Mouse (Mus musculus): Measurements from ENCODE around the gene Gm10160. TPM values are rescaled to one million over a fixed set of nuclear protein-coding genes. Genes with fewer than 3 reads are reported as not detected.

Gene Gm10160
- polyA plus RNA-seq, 1 experiment from 2014 or later: not detected

- Histone ChIP-seq H3K4me2 (ENCODE audit: low read depth) (peak within 1 kb of the TSS; percentile 79), H3K4me1 (ENCODE audit: control insufficient read depth, insufficient read depth, low read length) (peaks cover 18% of the 10 kb centered on the region), H3K9ac (ENCODE audit: low read length) (peak within 1 kb of the TSS; percentile 88), H3K36me3 (ENCODE audit: control insufficient read depth, insufficient read depth, low read length) (no peaks in the 10 kb centered on the region), H3K27me3 (ENCODE audit: control insufficient read depth, insufficient read depth, low read length) (no peaks in the 10 kb centered on the region), H3K9me3 (ENCODE audit: control insufficient read depth, low read length) (no peaks in the 10 kb centered on the region), H3K4me3 (ENCODE audit: low read depth, low read length) (peak within 1 kb of the TSS; percentile 80), H3K27ac (ENCODE audit: low read depth, low read length) (peak within 1 kb of the TSS; percentile 91)
- WGBS: 0% methylated on average over 16 of the region's 58 CpGs
- ATAC-seq (ENCODE audit: insufficient read depth, low FRiP score, low TSS enrichment) (peak; percentile 85), DNase-seq (ENCODE audit: low spot score) (peak; percentile 92)
These were observed 26.2 kb downstream of the Gm10160 start, which contains the start of gene Btbd1 for GRCm38 (mm10) chr7:81829379-81829894. Gene Btbd1 (minus strand): TSS chr7:81829431.

- Histone ChIP-seq H3K27me3 (ENCODE audit: control insufficient read depth, insufficient read depth, low read length) (no peaks in the 10 kb centered on the region), H3K9ac (ENCODE audit: low read length) (peak overlapping the region; percentile 88), H3K36me3 (ENCODE audit: control insufficient read depth, insufficient read depth, low read length) (no peaks in the 10 kb centered on the region), H3K4me2 (ENCODE audit: low read depth) (peak overlapping the region; percentile 79), H3K27ac (ENCODE audit: low read depth, low read length) (peak overlapping the region; percentile 91), H3K4me1 (ENCODE audit: control insufficient read depth, insufficient read depth, low read length) (peaks cover 18% of the 10 kb centered on the region), H3K4me3 (ENCODE audit: low read depth, low read length) (peak overlapping the region; percentile 80), H3K9me3 (ENCODE audit: control insufficient read depth, low read length) (no peaks in the 10 kb centered on the region)
- under 1% methylated on average over 81 of the region's 91 CpGs for WGBS
- DNase-seq (ENCODE audit: low spot score) (peak; percentile 57), ATAC-seq (ENCODE audit: insufficient read depth, low FRiP score, low TSS enrichment) (peak; percentile 65)
These were observed 26.8 kb downstream of the Gm10160 start for GRCm38 (mm10) chr7:81828681-81829378.

GRCm38 (mm10) chr7:81827806-81828667 is 27.6 kb downstream of the Gm10160 start:
- Histone ChIP-seq H3K36me3 (ENCODE audit: control insufficient read depth, insufficient read depth, low read length) (no peaks in the 10 kb centered on the region), H3K4me2 (ENCODE audit: low read depth) (peak overlapping the region; percentile 79), H3K27me3 (ENCODE audit: control insufficient read depth, insufficient read depth, low read length) (no peaks in the 10 kb centered on the region), H3K9me3 (ENCODE audit: control insufficient read depth, low read length) (no peaks in the 10 kb centered on the region), H3K27ac (ENCODE audit: low read depth, low read length) (peak overlapping the region; percentile 91; the same call in 1 of the 2 replicates), H3K9ac (ENCODE audit: low read length) (peak overlapping the region; percentile 88), H3K4me3 (ENCODE audit: low read depth, low read length) (peak overlapping the region; percentile 80), H3K4me1 (ENCODE audit: control insufficient read depth, insufficient read depth, low read length) (peaks cover 18% of the 10 kb centered on the region)
- no peak for DNase-seq (ENCODE audit: low spot score)
- 33% methylated on average over 17 of the region's 17 CpGs for WGBS
- ATAC-seq (ENCODE audit: insufficient read depth, low FRiP score, low TSS enrichment): no peak; the same call in 1 of the 2 replicates

GRCm38 (mm10) chr7:81825381-81825780 is 30.2 kb downstream of the Gm10160 start:
- Histone ChIP-seq H3K9me3 (ENCODE audit: control insufficient read depth, low read length) (no peaks in the 10 kb centered on the region), H3K9ac (ENCODE audit: low read length) (no peak overlapping the region), H3K36me3 (ENCODE audit: control insufficient read depth, insufficient read depth, low read length) (no peaks in the 10 kb centered on the region), H3K4me1 (ENCODE audit: control insufficient read depth, insufficient read depth, low read length) (peaks cover 18% of the 10 kb centered on the region), H3K4me2 (ENCODE audit: low read depth) (no peak overlapping the region), H3K27ac (ENCODE audit: low read depth, low read length) (no peak overlapping the region), H3K4me3 (ENCODE audit: low read depth, low read length) (no peak overlapping the region), H3K27me3 (ENCODE audit: control insufficient read depth, insufficient read depth, low read length) (no peaks in the 10 kb centered on the region)
- 78% methylated on average over 3 of the region's 3 CpGs for WGBS
- no peak for DNase-seq (ENCODE audit: low spot score)
- ATAC-seq (ENCODE audit: insufficient read depth, low FRiP score, low TSS enrichment): no peak

DNA sequence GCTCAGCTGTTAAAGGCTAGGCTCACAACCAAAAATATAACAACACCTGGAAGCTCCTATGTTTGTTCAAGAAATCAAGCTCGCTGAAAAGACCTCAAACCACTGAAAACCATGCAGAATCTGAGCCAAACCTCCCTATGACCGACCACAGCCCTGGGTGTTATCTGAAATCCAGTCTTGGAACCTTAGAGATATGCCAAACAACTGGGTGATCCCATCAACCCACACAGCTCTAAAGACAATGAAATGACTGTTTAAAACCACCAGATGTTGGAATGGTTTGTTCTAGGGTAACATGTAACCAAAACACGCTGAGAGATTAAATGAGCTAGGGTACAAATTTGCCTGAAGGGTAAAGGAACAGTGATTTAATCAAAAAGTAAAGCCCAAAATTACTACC is 30.7 kb downstream of the Gm10160 start:
- H3K27ac ChIP-seq (ENCODE audit: low read depth, low read length): no peak overlapping the region
- H3K4me3 ChIP-seq (ENCODE audit: low read depth, low read length): no peak overlapping the region
- no peak for DNase-seq (ENCODE audit: low spot score)
- ATAC-seq (ENCODE audit: insufficient read depth, low FRiP score, low TSS enrichment): no peak
- H3K9me3 ChIP-seq (ENCODE audit: control insufficient read depth, low read length): no peaks in the 10 kb centered on the region
- H3K4me1 ChIP-seq (ENCODE audit: control insufficient read depth, insufficient read depth, low read length): peaks cover 18% of the 10 kb centered on the region
- no peaks in the 10 kb centered on the region for H3K27me3 ChIP-seq (ENCODE audit: control insufficient read depth, insufficient read depth, low read length)
- H3K36me3 ChIP-seq (ENCODE audit: control insufficient read depth, insufficient read depth, low read length): no peaks in the 10 kb centered on the region
- no peak overlapping the region for H3K4me2 ChIP-seq (ENCODE audit: low read depth)
- WGBS: 85% methylated on average over 3 of the region's 3 CpGs
- no peak overlapping the region for H3K9ac ChIP-seq (ENCODE audit: low read length)

GRCm38 (mm10) chr7:81806067-81806466 is 49.5 kb downstream of the Gm10160 start:
- Histone ChIP-seq H3K4me1 (ENCODE audit: control insufficient read depth, insufficient read depth, low read length) (no peaks in the 10 kb centered on the region), H3K9ac (ENCODE audit: low read length) (no peak overlapping the region), H3K4me2 (ENCODE audit: low read depth) (no peak overlapping the region), H3K27me3 (ENCODE audit: control insufficient read depth, insufficient read depth, low read length) (no peaks in the 10 kb centered on the region), H3K27ac (ENCODE audit: low read depth, low read length) (peak overlapping the region; percentile 39; the same call in 1 of the 2 replicates), H3K36me3 (ENCODE audit: control insufficient read depth, insufficient read depth, low read length) (no peaks in the 10 kb centered on the region), H3K4me3 (ENCODE audit: low read depth, low read length) (no peak overlapping the region), H3K9me3 (ENCODE audit: control insufficient read depth, low read length) (no peaks in the 10 kb centered on the region)
- DNase-seq (ENCODE audit: low spot score) (no peak), ATAC-seq (ENCODE audit: insufficient read depth, low FRiP score, low TSS enrichment) (no peak)
- 81% methylated on average over 5 of the region's 5 CpGs for WGBS

Other genes starting within 250 kb of the Gm10160 start
- gene Homer2, start 148.3 kb downstream of the Gm10160 start, polyA plus RNA-seq (2014; fragmentation: Nextera tagmentation; extraction: Ambion mirVana): 18.1 and 18.4 TPM in 2 replicates
- gene Ramac, start 92.9 kb downstream of the Gm10160 start, polyA plus RNA-seq (2014; fragmentation: Nextera tagmentation; extraction: Ambion mirVana): 107 and 109 TPM in 2 replicates
- gene 3110040N11Rik, start 66.3 kb downstream of the Gm10160 start, polyA plus RNA-seq (2014; fragmentation: Nextera tagmentation; extraction: Ambion mirVana): 46.4 and 46.7 TPM in 2 replicates
- 94.1 and 100 TPM in 2 replicates for gene Btbd1, start 26.4 kb downstream of the Gm10160 start, polyA plus RNA-seq (2014; fragmentation: Nextera tagmentation; extraction: Ambion mirVana)
- gene Tm6sf1, start 3.2 kb upstream of the Gm10160 start, polyA plus RNA-seq (2014; fragmentation: Nextera tagmentation; extraction: Ambion mirVana): 13.9 and 16.8 TPM in 2 replicates
- gene Hdgfl3, start 78.7 kb upstream of the Gm10160 start, polyA plus RNA-seq (2014; fragmentation: Nextera tagmentation; extraction: Ambion mirVana): 37.5 and 40.3 TPM in 2 replicates
- 3.3 and 4.6 TPM in 2 replicates for gene Bnc1, start 136.5 kb upstream of the Gm10160 start, polyA plus RNA-seq (2014; fragmentation: Nextera tagmentation; extraction: Ambion mirVana)

Measured in neural tube, embryonic 11.5 days (tissue).